Mouse (Mus musculus) liver, embryonic 13.5 days (tissue): ENCODE results near the gene Parvb. TPM values are rescaled to one million over a fixed set of nuclear protein-coding genes. Genes with fewer than 3 reads are reported as not detected.

Experiments
- ATAC-seq: fragments of 200-750 bp; cut with Nextera tagmentation; 2 replicates; pipeline ENCODE4 v1.8.0; 2017; ENCODE audit warnings: low read depth, mild to moderate bottlenecking, moderate number of reproducible peaks, moderate library complexity
- DNase-seq: peaks from one replicate; pipeline ENCODE4 v3.0.0; 2022
- H3K27ac ChIP-seq: fragments of 300-500 bp; sonication (generic); 2 replicates; pipeline ENCODE4 v1.5.1; 2015; ENCODE audit warnings: moderate library complexity, mild to moderate bottlenecking, inconsistent platforms
- H3K27me3 ChIP-seq: fragments of 300-500 bp; sonication (generic); 2 replicates; pipeline ENCODE4 v1.6.1; 2015; ENCODE audit warnings: mild to moderate bottlenecking, inconsistent platforms
- H3K36me3 ChIP-seq: fragments of 300-500 bp; sonication (generic); 2 replicates; pipeline ENCODE4 v1.6.1; 2015; ENCODE audit warnings: mild to moderate bottlenecking, inconsistent platforms
- H3K4me1 ChIP-seq: fragments of 300-500 bp; sonication (generic); replicated peaks from 2 replicates; pipeline ENCODE4 v1.6.1; 2015; ENCODE audit warnings: inconsistent platforms
- H3K4me2 ChIP-seq: fragments of 300-500 bp; sonication (generic); 2 replicates; pipeline ENCODE4 v1.6.1; 2015; ENCODE audit warnings: inconsistent platforms, mild to moderate bottlenecking, moderate library complexity
- H3K4me3 ChIP-seq: fragments of 300-500 bp; sonication (generic); replicated peaks from 2 replicates; pipeline ENCODE4 v1.5.1; 2015; ENCODE audit warnings: mild to moderate bottlenecking, inconsistent platforms
- H3K9ac ChIP-seq: fragments of 300-500 bp; sonication (generic); 2 replicates; pipeline ENCODE4 v1.6.1; 2015; ENCODE audit warnings: mild to moderate bottlenecking, inconsistent platforms
- H3K9me3 ChIP-seq: fragments of 300-500 bp; sonication (generic); replicated peaks from 2 replicates; pipeline ENCODE4 v1.6.1; 2016; ENCODE audit warnings: inconsistent platforms
- WGBS: fragments of 180-500 bp; shearing (Covaris S2); methylation state at CpG from one replicate; pipeline ENCODE4 v1.1.7; 2015; ENCODE audit not compliant: insufficient replicate concordance; 5-methylcytosine and 5-hydroxymethylcytosine counted together
- polyA plus RNA-seq: library from polyadenylated mRNA; unstranded; fragments of >200 nt; fragmentation: Nextera tagmentation; extraction: Ambion mirVana; gene quantifications from 2 replicates; pipeline ENCODE4 v1.2.1, GENCODE M21; 2015

Parvb gene
- polyA plus RNA-seq, 1 experiment from 2014 or later: 6.7 TPM

DNA sequence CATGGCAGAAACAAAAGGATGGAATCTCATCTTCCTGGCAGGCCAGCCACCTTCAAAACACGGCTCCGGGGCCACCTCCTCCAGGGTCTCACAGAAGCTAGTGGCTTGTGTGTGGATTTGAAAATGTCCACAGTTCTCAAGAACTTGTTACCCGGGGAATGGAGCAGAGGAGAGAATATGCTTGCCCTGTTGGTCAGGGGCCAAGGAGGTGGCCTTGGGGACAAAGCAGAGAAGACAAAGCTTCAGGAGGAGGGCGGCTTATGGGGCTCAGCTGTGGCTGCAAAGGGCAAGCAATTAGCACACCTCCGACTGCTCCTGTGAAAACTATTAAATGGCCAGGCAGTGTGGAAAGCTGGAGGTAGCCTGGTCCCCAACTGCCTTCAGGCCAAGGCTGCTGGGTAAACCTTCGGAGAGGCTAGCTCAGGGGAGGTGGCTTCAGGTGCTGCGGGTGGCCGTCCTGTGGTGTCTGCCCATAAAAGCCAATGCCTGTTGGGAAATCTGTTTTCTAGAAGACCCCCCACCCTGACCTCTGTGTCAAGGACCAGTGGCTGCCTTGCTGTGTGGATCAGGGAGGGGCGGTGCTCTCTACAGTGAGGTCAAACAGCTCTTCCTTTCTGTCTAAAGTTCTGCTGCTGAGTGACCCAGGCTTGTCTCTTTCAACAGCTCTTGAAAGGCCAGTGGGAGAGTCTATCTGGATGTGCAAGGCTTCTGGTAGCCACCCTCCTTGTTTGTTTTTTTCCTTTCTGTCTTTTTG lies 26.9 kb downstream of the Parvb start:
- no peak overlapping the region for H3K27ac ChIP-seq
- no peaks in the 10 kb centered on the region for H3K36me3 ChIP-seq
- H3K9ac ChIP-seq: no peak overlapping the region
- 75% methylated on average over 9 of the region's 9 CpGs for WGBS
- no peaks in the 10 kb centered on the region for H3K9me3 ChIP-seq
- ATAC-seq (no peak), DNase-seq (no peak)
- 0 out of 2 replicates have a peak overlapping the region, but pooled peaks have one; percentile 4 for H3K4me2 ChIP-seq
- no peak overlapping the region for H3K4me3 ChIP-seq
- peaks cover 39% of the 10 kb centered on the region for H3K4me1 ChIP-seq
- no peaks in the 10 kb centered on the region for H3K27me3 ChIP-seq

GRCm38 (mm10) chr15:84260123-84260822 lies 28.4 kb downstream of the Parvb start:
- Histone ChIP-seq H3K4me1 (peaks cover 45% of the 10 kb centered on the region), H3K36me3 (no peaks in the 10 kb centered on the region), H3K4me3 (no peak overlapping the region), H3K27ac (no peak overlapping the region), H3K27me3 (no peaks in the 10 kb centered on the region), H3K9ac (peak overlapping the region; percentile 6; the same call in 1 of the 2 replicates), H3K9me3 (no peaks in the 10 kb centered on the region), H3K4me2 (no peak overlapping the region)
- peak; percentile 52 for DNase-seq
- no peak for ATAC-seq
- 36% methylated on average over 22 of the region's 22 CpGs for WGBS

DNA sequence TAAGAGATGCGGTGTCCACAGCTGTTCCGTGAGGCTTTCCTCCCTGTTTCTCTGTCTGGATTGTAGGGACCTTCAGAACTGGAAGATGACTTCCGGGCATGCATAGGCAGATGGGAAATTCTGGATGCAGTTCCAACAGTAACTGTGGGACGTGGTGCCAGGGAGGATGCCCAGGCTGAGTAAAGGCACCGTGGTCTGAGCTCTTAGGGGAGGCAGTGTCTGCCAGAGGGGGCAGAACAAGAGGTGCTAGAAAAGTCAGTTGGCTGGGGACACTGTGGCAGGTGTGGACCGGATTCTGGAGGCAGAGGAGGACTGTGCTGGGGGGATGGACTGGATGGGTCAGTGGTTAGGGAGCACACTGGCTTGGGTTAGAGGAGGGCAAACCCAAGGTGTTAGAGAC lies 30.8 kb downstream of the Parvb start:
- no peaks in the 10 kb centered on the region for H3K27me3 ChIP-seq
- WGBS: 87% methylated on average over 6 of the region's 6 CpGs
- H3K27ac ChIP-seq: no peak overlapping the region
- peaks cover 26% of the 10 kb centered on the region for H3K4me1 ChIP-seq
- ATAC-seq (no peak), DNase-seq (no peak)
- no peaks in the 10 kb centered on the region for H3K9me3 ChIP-seq
- H3K9ac ChIP-seq: no peak overlapping the region
- no peak overlapping the region for H3K4me2 ChIP-seq
- no peaks in the 10 kb centered on the region for H3K36me3 ChIP-seq
- no peak overlapping the region for H3K4me3 ChIP-seq

DNA sequence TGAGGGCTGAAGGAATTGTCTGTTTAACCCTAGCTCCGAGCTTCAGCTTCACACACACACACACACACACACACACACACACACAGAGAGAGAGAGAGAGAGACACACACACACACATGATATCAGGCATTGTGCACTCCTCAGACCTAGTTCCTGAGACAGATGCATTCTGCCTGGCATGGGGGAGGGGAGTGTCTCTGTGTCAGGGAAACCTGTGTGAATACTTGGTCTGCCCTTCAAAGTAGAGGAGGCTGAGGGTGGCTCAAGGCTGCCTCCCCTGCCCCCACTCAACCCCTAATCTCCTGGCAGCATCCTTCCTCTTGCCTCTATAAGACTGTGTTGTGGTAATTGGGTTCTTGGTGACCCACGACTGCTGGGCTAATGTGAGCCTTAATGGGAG lies 31.7 kb downstream of the Parvb start:
- no peak overlapping the region for H3K4me2 ChIP-seq
- H3K27ac ChIP-seq: no peak overlapping the region
- H3K27me3 ChIP-seq: no peaks in the 10 kb centered on the region
- ATAC-seq (peak; percentile 46), DNase-seq (no peak)
- H3K4me1 ChIP-seq: peaks cover 26% of the 10 kb centered on the region
- WGBS: 11% methylated on average over 2 of the region's 2 CpGs
- H3K9ac ChIP-seq: no peak overlapping the region
- no peaks in the 10 kb centered on the region for H3K36me3 ChIP-seq
- H3K4me3 ChIP-seq: no peak overlapping the region
- H3K9me3 ChIP-seq: no peaks in the 10 kb centered on the region

DNA sequence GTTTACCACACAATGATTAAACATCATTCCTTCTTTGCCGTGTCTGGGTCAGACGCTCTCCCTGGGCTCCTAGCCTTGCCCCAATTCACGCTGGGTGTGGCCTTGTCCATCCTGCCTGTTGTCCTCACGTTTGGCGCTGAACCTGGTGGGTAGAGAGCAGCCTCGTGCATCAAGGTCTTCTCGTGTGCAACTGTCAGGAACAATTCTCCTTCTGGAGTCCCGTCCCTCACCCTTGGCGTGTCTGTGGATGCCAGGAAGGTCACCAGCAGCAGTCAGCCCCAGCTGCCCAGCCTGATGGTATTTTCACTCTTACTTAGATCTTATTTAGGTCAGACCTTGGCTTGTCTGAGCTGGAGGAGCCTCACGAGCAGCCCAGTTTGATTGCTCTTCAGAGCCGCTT lies 33.3 kb downstream of the Parvb start:
- Histone ChIP-seq H3K27me3 (no peaks in the 10 kb centered on the region), H3K9me3 (no peaks in the 10 kb centered on the region), H3K36me3 (no peaks in the 10 kb centered on the region), H3K27ac (no peak overlapping the region), H3K4me3 (no peak overlapping the region), H3K4me2 (no peak overlapping the region), H3K4me1 (peaks cover 20% of the 10 kb centered on the region), H3K9ac (no peak overlapping the region)
- 73% methylated on average over 11 of the region's 11 CpGs for WGBS
- no peak for DNase-seq
- no peak for ATAC-seq

DNA sequence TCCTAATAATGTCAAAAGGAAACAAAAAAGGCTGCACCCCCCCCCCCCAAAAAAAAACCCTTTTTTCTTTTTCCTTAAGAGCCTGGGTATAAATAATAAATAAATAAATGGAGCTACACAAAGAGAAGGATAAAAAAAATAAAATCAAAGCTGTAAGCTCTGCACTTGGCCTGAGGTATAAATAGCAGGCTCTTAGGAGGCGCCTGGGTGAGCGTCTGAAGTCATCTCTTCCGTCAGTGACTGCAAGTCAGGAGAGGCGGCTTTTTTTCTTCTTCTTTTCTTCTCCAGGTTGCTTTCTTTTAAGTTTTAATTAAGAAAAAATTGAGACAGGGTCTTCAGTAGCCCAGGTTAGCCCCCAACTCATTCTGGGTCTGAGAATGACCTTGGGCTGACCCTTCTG lies 34.4 kb downstream of the Parvb start:
- H3K4me1 ChIP-seq: peaks cover 15% of the 10 kb centered on the region
- DNase-seq (no peak), ATAC-seq (no peak)
- H3K9ac ChIP-seq: no peak overlapping the region
- H3K27me3 ChIP-seq: no peaks in the 10 kb centered on the region
- no peaks in the 10 kb centered on the region for H3K9me3 ChIP-seq
- 71% methylated on average over 4 of the region's 4 CpGs for WGBS
- no peak overlapping the region for H3K4me3 ChIP-seq
- no peak overlapping the region for H3K27ac ChIP-seq
- H3K36me3 ChIP-seq: no peaks in the 10 kb centered on the region
- no peak overlapping the region for H3K4me2 ChIP-seq

DNA sequence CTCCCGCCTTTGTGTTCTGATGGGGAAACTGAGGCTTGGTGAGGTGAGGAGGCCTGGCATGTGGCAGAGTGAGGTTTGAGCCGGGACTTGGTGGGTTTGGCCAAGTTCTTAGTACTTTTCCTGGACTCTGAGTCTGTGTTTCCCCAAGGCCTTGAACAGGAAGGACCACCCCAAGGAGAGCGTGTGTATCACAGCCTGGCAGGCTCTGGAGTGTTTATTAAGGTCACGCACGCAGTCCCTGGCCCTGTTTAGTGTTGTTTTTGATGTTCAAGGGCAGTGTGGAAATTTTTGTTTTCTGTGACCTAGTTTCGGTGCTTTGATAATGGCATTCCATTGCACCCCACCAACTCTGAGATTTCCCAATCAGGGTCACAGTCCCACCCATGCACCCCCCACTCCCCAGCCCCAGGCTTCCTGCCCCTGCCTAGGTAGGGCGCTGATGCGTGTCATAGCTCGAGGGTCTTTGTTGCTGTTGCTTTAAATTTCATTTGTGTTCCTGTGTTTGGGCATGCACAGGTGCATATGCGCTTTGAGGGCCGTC lies 35.9 kb downstream of the Parvb start:
- H3K36me3 ChIP-seq: 0 out of 2 replicates have a peak, but pooled peaks cover 4% of the 10 kb centered on the region
- no peak overlapping the region for H3K4me3 ChIP-seq

GRCm38 (mm10) chr15:84269107-84269633 lies 37.3 kb downstream of the Parvb start:
- peaks cover 14% of the 10 kb centered on the region for H3K36me3 ChIP-seq
- DNase-seq (no peak), ATAC-seq (no peak)
- no peaks in the 10 kb centered on the region for H3K9me3 ChIP-seq
- H3K4me1 ChIP-seq: peaks cover 4% of the 10 kb centered on the region
- H3K4me2 ChIP-seq: no peak overlapping the region
- no peak overlapping the region for H3K27ac ChIP-seq
- H3K27me3 ChIP-seq: no peaks in the 10 kb centered on the region
- 74% methylated on average over 10 of the region's 10 CpGs for WGBS
- no peak overlapping the region for H3K4me3 ChIP-seq
- no peak overlapping the region for H3K9ac ChIP-seq

More for the DNA sequence above, 35.9 kb downstream of the Parvb start:
- no peaks in the 10 kb centered on the region for H3K9me3 ChIP-seq
- no peak overlapping the region for H3K9ac ChIP-seq
- no peak for ATAC-seq
- 74% methylated on average over 11 of the region's 11 CpGs for WGBS
- H3K4me1 ChIP-seq: peaks cover 15% of the 10 kb centered on the region
- H3K4me2 ChIP-seq: no peak overlapping the region
- no peak for DNase-seq
- H3K27ac ChIP-seq: no peak overlapping the region
- no peaks in the 10 kb centered on the region for H3K27me3 ChIP-seq

GRCm38 (mm10) chr15:84270032-84270431 lies 38.2 kb downstream of the Parvb start:
- ATAC-seq (no peak), DNase-seq (no peak)
- no peaks in the 10 kb centered on the region for H3K27me3 ChIP-seq
- no peak overlapping the region for H3K4me3 ChIP-seq
- no peak overlapping the region for H3K4me2 ChIP-seq
- no peaks in the 10 kb centered on the region for H3K9me3 ChIP-seq
- H3K27ac ChIP-seq: no peak overlapping the region
- WGBS: 72% methylated on average over 5 of the region's 5 CpGs
- peaks cover 18% of the 10 kb centered on the region for H3K36me3 ChIP-seq
- no peaks in the 10 kb centered on the region for H3K4me1 ChIP-seq
- H3K9ac ChIP-seq: no peak overlapping the region

GRCm38 (mm10) chr15:84270463-84270862 lies 38.6 kb downstream of the Parvb start:
- Histone ChIP-seq H3K9me3 (no peaks in the 10 kb centered on the region), H3K4me1 (no peaks in the 10 kb centered on the region), H3K9ac (no peak overlapping the region), H3K4me2 (no peak overlapping the region), H3K4me3 (no peak overlapping the region), H3K27ac (no peak overlapping the region), H3K36me3 (peaks cover 18% of the 10 kb centered on the region), H3K27me3 (no peaks in the 10 kb centered on the region)
- no peak for ATAC-seq
- WGBS: 76% methylated on average over 6 of the region's 6 CpGs
- no peak for DNase-seq

- 76% methylated on average over 4 of the region's 4 CpGs for WGBS
- H3K27me3 ChIP-seq: no peaks in the 10 kb centered on the region
- peaks cover 18% of the 10 kb centered on the region for H3K36me3 ChIP-seq
- no peak overlapping the region for H3K9ac ChIP-seq
- no peak for DNase-seq
- H3K9me3 ChIP-seq: no peaks in the 10 kb centered on the region
- no peak overlapping the region for H3K27ac ChIP-seq
- H3K4me1 ChIP-seq: no peaks in the 10 kb centered on the region
- no peak overlapping the region for H3K4me2 ChIP-seq
- no peak overlapping the region for H3K4me3 ChIP-seq
- no peak for ATAC-seq
Observed at GRCm38 (mm10) chr15:84276066-84276465, 44.2 kb downstream of the Parvb start.
